Mouse (Mus musculus) kidney, postnatal 4 days (tissue): ENCODE data around the gene Sec24a.
A peak's percentile ranks its signal among the peaks of the same experiment; 100 is the strongest.

Experiments
- DNase-seq, 2 experiments: peaks; one replicate each; pipeline ENCODE4 v3.0.0; 2021; ENCODE audit warnings: mixed read lengths in 2 of 2

The Sec24a gene

GRCm38 (mm10) chr11:51649111-51649888, 114.1 kb downstream of the Sec24a start:
- DNase-seq: peak; percentile 31 to 37

- DNase-seq: peak; percentile 59 to 74
Observed at GRCm38 (mm10) chr11:51648566-51648965, 114.9 kb downstream of the Sec24a start.

GRCm38 (mm10) chr11:51646751-51647667, 116.4 kb downstream of the Sec24a start:
- DNase-seq: peak; percentile 47 to 59

- DNase-seq: no peak
Observed at GRCm38 (mm10) chr11:51646245-51646644, 117.2 kb downstream of the Sec24a start.

GRCm38 (mm10) chr11:51645293-51645692, 118.1 kb downstream of the Sec24a start:
- DNase-seq: peak; percentile 25 to 37

- DNase-seq: no peak
Observed at GRCm38 (mm10) chr11:51644217-51644616, 119.2 kb downstream of the Sec24a start.

GRCm38 (mm10) chr11:51643761-51644160, 119.7 kb downstream of the Sec24a start:
- no peak for DNase-seq

- no peak for DNase-seq
Observed at GRCm38 (mm10) chr11:51643202-51643601, 120.2 kb downstream of the Sec24a start.
